Mouse (Mus musculus) adipocyte (in vitro differentiated cells): ENCODE data around the gene Tceal3.
"Not testable (repeated sequence)": the region's sequence is repeated elsewhere in the genome, so short reads cannot be mapped to it uniquely, and the experiment has no call there.

Experiments
- DNase-seq: peaks from one replicate; pipeline ENCODE4 v3.0.0-alpha.2; 2016; ENCODE audit warnings: low spot score

Tceal3 gene

GRCm38 (mm10) chrX:136590199-136590896 lies at the start of gene Tceal3:
TSS of gene Tceal3 (plus strand) at chrX:136590842.
- DNase-seq: no peak

DNA sequence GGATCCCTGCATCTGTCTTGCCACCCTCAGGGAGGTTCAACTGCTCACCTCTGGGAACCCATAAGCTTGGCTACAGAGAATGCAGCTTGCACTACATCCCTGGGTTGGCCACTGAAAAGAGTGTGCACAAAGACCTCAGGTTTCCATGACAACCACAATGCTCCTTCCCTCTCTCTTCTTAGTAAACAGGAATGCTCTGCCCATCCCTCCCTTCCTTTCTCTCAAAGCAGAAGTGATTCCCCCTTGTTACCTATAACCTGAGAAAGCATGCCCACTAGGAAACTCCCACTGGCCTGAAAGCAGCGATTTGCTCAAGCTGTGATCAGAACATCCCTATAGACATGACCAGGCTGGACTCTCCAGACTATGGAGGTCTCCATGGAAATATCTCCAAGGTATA lies 46.7 kb upstream of the Tceal3 start, which contains the start of gene Kir3dl2:
Gene Kir3dl2 (minus strand): TSS at position 101 of the 400 bp plus-strand sequence.
- not testable (repeated sequence) for DNase-seq

DNA sequence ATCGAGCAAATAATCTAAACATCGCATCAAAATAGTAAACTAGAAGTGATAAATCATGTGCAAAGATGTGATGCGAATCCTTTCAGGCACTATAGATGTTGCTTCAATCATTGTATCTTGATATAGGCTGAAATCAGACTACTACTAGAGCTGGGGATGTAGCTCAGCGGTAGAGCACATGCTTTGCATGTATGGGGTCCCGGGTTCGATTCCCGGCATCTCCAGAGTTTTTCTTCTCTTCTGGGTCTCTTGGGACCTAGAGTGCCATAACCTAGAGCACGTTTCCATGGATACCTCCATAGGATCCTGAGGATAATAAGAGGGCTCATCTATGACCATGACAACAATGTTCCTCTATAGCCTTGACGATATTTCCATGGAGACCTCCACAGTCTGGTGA lies 21.5 kb upstream of the Tceal3 start:
- DNase-seq: not testable (repeated sequence)

DNA sequence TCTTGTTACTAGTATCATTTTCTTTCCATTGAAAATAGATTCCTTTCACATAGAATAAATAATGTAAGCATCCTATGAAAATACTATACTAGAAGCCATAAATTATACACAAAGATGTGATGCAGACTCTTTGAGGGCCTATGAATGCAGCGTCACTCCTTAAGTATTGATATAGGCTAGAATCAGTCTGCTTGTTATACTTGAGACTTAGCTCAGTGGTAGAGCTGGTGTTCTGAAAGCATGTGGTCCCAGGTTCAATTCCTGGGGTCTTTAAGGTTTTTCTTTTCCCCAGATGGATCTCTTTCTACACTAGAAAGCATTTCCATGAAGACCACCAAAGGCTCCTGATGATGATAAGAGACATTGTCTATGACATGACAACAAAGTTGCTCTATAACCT lies 6.0 kb upstream of the Tceal3 start:
- DNase-seq: no peak

DNA sequence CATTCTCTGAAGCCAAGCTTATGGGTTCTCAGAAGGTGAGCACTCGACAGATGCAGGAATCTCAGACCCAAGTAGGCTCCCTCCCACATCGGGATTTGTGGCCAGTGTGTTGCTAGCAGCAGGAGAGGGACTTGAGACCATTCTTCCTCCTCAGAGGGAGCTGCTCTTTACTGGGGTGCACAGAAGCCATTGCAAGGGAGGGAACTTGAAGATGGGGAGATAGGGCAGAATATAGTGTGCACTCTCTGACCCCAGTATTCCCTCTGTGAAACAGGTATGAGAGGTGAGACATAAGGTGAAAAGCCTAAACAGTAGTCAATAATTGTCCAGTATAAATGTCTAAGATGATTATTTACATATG lies 235 bp downstream of the Tceal3 start:
- DNase-seq: no peak

- DNase-seq: peak; percentile 59
Measured at GRCm38 (mm10) chrX:136599416-136599815, 8.8 kb downstream of the Tceal3 start.

GRCm38 (mm10) chrX:136606951-136607350 lies 16.3 kb downstream of the Tceal3 start:
- no peak for DNase-seq

- no peak for DNase-seq
Measured at GRCm38 (mm10) chrX:136607395-136607794, 16.8 kb downstream of the Tceal3 start.

DNA sequence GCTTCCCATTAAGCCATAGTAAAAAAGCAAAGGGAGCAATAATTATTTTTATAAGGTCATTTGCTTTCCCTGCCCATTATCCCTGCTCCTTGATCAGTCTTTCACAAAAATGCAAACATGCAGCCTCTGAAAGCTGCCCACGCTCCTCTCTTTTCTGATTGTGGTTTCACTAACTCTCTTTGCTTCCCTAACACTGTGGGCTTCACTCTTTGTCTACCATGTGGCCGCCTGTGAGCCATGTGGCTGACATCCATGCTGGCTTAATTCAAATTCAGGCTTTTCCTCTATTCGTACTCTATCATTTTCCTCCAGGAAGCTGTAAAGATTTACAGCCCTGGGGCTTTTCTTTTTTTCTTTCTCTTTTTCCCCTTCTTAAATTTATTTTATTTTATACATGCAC lies 20.7 kb downstream of the Tceal3 start:
- DNase-seq: no peak

- DNase-seq: not testable (repeated sequence)
Measured at GRCm38 (mm10) chrX:136615889-136616288, 25.2 kb downstream of the Tceal3 start.

GRCm38 (mm10) chrX:136624905-136625569 lies 34.4 kb downstream of the Tceal3 start:
- peak; percentile 53 for DNase-seq

- DNase-seq: no peak
Measured at GRCm38 (mm10) chrX:136625959-136626358, 35.3 kb downstream of the Tceal3 start.

DNA sequence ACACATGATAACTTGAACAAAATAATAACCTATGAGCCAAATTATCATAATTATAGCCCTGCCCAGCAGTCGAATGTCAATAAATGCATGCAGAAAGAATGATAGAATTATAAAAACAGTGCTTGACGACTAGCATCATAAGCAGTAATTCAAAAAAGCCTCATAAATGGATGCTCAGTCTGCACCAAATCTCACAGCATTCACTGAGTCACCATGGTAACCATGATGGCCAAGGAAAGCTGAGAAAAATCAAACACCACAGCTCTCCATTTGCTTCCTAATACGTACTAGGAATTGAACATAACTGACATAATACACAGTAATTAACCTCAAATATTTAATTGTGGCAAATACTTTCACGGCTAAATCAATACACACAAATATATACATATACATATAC lies 44.5 kb downstream of the Tceal3 start:
- no peak for DNase-seq

GRCm38 (mm10) chrX:136639754-136640153 lies 49.1 kb downstream of the Tceal3 start:
- DNase-seq: no peak

GRCm38 (mm10) chrX:136645857-136646256 lies 55.2 kb downstream of the Tceal3 start:
- not testable (repeated sequence) for DNase-seq

- no peak for DNase-seq
Measured at GRCm38 (mm10) chrX:136666281-136666706, 75.7 kb downstream of the Tceal3 start.

GRCm38 (mm10) chrX:136666762-136667464 lies 76.3 kb downstream of the Tceal3 start:
- not testable (repeated sequence) for DNase-seq

- DNase-seq: no peak
Measured at GRCm38 (mm10) chrX:136668794-136669193, 78.2 kb downstream of the Tceal3 start.

DNA sequence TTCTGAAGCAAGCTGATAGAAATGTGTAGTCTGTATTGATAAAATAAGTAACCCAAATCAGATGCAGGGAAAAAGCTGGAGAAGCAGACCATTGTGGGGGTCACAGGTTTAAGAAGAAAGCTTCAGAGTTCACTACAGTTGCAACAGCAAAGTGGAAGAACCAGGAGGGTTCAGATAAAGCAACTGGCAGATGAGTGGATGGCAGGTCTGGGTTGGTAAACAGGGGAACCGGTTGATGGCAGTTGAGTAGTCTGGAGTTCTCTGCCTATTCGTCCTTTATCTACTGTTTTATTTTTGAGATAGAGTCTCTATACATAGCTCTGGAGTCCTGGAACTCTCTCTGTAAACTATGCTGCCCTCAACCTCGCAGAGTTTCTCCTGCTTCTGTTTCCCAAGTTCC lies 90.3 kb downstream of the Tceal3 start:
- no peak for DNase-seq

- DNase-seq: not testable (repeated sequence)
Measured at GRCm38 (mm10) chrX:136691606-136692293, 101.1 kb downstream of the Tceal3 start.

DNA sequence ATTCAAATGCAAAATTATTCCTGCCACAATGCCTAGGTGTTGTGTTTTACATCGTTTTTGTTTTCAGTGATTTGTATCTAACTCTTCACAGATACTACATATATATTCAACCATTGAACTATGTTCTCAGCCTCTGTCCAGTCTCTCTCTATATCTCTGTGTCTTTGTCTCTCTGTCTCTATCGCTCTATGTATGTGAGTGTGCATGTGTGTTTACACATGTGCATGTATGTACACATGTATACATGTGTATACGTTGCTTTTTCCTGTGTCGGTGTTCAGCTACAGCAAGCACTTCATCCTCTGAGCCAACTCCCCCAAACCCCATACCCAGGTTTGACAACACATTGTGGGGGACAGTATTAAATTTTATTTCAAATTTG lies 101.6 kb downstream of the Tceal3 start:
- no peak for DNase-seq

DNA sequence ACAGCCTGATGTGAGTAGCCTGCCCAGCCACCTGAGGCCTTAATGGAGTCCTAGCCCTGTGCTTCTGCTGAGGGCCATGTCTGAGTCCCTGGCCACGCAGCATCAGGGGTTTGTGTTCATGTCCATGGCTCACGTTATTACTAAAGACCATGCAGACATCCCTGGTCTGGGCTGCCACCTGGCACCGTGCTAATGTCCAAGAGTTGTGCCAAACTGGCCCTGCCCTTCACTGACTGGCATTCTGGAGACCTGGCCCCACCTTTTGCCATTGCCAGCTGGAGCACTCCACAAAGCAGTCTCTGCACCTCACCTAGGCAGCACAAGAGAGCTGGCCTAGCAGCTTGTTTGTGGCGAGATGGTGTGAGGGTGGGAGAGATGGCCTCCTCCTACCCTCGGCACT lies 102.6 kb downstream of the Tceal3 start:
- DNase-seq: no peak
